Mouse (Mus musculus): ENCODE measurements at regions not wholly inside any gene's neighbourhood (a gene's known extent, or its start where the extent isn't known, plus 50 kb on each side); places are given as distances from the start of the nearest gene placed in this dataset.

- no peaks in the 10 kb centered on the region for H3K4me1 ChIP-seq (replicated peaks; ENCODE audit: low read depth, low read length)
- TF ChIP-seq NANOG (IDR thresholded peaks at IDR 0.05; ENCODE audit: borderline replicate concordance, low read length): no peak
- TF ChIP-seq POU5F1 (IDR thresholded peaks at IDR 0.05; ENCODE audit: borderline replicate concordance, low read length): no peak
- TF ChIP-seq CTCF (conservative IDR thresholded peaks at IDR 0.05; ENCODE audit: low read length): no peak
- no peak overlapping the region for H3K4me3 ChIP-seq (replicated peaks; ENCODE audit: low read length)
- no peaks in the 10 kb centered on the region for H3K27me3 ChIP-seq (ENCODE audit: insufficient read depth, low read length)
- no peaks in the 10 kb centered on the region for H3K36me3 ChIP-seq (ENCODE audit: insufficient read depth, low read length)
- peaks cover 8% of the 10 kb centered on the region for H3K9me3 ChIP-seq (ENCODE audit: low read length)
Observed at GRCm38 (mm10) chr3:76014766-76015165, 58.0 kb upstream of the Golim4 start.

GRCm38 (mm10) chr3:76008564-76009183 lies 51.9 kb upstream of the Golim4 start:
- peak; percentile 65 for TF ChIP-seq CTCF (conservative IDR thresholded peaks at IDR 0.05; ENCODE audit: low read length)
- TF ChIP-seq NANOG (IDR thresholded peaks at IDR 0.05; ENCODE audit: borderline replicate concordance, low read length): no peak
- TF ChIP-seq POU5F1 (IDR thresholded peaks at IDR 0.05; ENCODE audit: borderline replicate concordance, low read length): no peak
- no peaks in the 10 kb centered on the region for H3K27me3 ChIP-seq (ENCODE audit: insufficient read depth, low read length)
- H3K36me3 ChIP-seq (ENCODE audit: insufficient read depth, low read length): no peaks in the 10 kb centered on the region
- no peak overlapping the region for H3K4me3 ChIP-seq (replicated peaks; ENCODE audit: low read length)
- peaks cover 8% of the 10 kb centered on the region for H3K9me3 ChIP-seq (ENCODE audit: low read length)
- no peaks in the 10 kb centered on the region for H3K4me1 ChIP-seq (replicated peaks; ENCODE audit: low read depth, low read length)

Measured in E14TG2a.4 (cell line).